Mouse (Mus musculus) cerebellum, postnatal 14 days (tissue): Measurements from ENCODE around the gene Plk2.
"Not testable (repeated sequence)": the region's sequence is repeated elsewhere in the genome, so short reads cannot be mapped to it uniquely, and the experiment has no call there.

Experiments
- DNase-seq, 2 experiments: peaks; one replicate each; pipeline ENCODE4 v3.0.0; 2021; ENCODE audit warnings: mixed read lengths in 2 of 2

The Plk2 gene

DNA sequence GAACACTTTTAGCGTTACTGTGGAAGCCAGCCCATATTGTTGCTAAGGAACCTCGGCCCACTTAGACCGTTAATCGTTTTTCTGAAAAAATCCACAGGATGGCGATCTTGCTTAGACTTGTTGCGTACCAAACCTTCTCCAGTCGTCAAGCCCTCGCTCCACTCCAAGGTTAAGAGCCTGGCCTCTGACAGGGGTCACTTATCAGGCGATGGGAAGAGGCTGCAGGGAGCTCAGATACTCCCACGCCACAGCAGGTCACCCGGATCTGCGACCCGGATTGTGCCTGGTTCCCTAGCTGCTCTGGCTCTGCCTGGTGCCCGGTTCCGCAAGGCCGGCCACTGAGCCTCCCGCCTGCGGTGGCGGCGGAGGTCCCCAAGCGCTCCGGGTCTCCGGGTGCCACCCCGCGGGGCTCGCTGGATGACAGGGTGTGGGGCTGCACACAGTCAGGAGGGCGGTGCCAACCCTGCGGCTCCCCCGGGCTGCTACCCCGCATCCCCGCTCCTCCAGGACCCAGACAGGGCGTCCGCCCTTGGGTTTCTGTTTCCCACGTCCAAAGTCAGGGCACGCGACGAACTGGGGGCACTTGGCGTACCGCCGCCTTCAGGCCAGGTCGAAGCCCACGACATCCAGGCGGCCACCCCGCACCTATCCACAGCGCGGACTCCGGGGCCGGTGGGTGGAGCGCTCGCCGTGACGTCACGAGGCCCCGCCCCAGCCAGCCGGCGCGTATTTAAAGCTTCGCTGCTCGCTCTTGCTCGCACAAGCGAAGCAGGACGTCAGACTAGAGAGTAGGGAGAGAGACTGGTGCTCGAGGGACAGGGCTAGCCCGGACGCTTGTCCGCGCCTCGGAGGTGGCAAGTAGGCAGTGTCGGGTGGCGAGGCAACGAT is at the start of gene Plk2:
Gene Plk2 (plus strand): TSS at position 756 of the 888 bp plus-strand sequence.
- DNase-seq = peak; percentile 97 to 98

DNA sequence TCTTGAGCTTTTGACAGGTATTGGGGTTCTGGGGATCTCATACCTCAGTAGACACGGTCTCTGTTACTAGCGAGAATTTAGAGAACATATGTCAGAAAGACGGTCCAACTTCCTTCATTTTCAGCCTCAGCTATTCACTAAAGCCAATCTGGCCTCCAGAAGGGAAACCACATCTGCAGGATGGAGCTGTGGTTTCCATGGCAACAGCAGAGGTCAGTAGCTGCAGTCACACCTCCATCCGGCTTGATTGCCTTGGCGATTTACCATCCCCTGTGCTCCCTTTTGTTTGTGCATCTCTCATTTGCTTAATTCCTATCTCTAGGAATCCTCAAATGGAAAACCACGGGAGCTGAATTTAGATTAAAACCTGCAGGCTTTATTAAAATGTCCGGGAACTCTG is 48.1 kb upstream of the Plk2 start:
- no peak for DNase-seq

DNA sequence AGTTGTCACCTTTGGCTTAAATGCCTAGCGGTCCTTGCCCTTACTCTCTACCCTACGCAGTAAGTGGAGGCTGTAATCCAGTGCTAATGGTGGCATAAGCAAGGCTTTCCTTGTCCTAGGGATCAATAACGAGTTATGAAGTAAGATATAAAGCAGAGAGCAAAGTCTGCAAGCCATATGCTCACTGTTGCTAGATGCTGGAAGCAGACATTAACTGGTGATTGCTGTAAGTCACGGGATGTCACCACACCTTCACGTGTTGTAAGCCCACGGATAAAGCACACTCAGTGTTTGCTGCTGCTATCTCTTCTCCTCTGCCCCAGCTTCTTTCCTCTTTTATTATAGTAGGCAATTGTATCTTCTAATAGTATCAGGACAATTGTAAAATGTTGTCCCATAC is 43.8 kb upstream of the Plk2 start:
- DNase-seq = no peak

DNA sequence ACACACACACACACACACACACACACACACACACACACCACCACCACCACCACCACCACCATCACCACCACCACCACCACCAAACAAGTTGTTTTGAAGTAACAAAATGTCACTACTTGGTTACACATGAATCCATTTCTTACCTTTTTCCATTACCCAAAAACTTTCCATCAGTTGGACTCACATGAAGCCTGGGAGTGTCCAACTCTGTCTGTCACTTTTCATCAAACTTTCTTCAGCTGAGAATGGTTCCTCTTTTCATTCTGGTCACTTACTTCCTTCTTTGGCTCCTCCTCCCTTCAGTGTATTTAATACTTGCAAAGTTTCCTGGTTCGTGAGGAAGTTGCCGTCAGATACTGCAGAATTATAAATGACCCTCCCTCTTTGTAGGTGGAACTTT is 37.9 kb upstream of the Plk2 start, which contains the start of gene Gapt:
Gene Gapt (minus strand): TSS at position 259 of the 400 bp plus-strand sequence.
- no peak for DNase-seq

DNA sequence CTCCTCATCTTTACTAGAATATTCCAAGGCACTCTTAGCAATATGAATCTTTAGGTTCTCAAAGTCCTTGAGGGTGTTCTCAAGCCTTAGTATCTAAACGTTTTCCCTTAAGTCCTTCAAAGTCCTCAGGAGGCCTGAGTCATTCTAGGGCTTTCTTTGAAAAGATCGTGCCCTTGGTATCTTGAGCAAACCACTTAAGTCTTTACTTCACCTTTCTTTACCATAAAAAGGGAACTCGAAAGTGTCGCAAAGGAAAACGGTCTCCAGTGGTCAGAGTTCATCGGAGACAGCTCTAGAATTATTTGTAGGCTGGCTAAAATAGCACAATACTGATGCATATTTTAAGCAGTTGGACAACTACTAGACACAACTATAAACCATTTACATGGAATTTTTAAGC is 31.1 kb upstream of the Plk2 start:
- no peak for DNase-seq

DNA sequence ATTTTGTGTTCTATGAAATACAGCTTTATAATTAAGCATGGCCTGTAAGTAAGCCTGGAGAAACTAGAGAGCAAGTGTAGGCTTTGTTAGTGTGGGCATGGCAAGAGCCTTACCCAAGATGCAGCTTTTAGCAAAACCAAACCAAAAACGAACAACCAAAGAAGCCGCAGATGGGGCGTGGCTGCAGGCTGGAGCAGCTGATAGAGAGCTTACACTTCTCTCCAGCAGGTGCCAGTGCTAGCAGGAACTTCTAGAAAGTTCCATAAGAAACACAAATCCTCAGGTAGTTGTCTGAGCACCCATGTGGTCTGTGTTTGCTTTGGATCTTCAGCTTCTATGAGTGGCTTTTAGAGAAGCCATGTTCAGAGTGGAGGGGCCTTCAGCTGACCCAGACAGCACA is 28.4 kb upstream of the Plk2 start:
- no peak for DNase-seq

DNA sequence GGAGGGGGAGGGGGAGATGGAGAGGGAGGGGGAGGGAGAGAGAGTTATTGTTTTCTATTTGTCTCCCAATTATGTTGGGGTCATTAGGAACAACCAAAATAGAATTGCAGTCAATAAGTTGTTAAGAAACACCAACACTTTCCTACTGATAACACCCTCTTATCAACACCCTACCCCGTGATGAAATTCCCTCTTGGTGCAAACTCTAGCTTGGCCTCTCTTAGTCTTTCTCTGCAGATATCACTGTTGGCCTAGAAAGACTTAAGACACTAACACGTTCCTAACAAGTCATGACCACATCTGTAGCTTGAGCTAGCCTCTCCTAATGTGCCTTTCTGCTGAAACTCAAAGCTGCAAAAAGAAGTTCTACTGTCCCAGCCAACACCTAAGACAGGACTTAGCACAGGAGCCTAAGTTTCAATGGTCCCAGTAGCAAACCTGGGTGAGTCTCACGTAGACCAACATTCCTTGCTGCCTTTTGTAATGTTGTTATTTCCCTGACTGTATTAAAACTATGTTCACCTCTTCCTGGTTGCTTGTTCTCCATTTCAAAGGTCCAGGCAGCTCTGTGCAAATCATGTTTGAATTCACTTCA is 26.8 kb upstream of the Plk2 start:
- no peak for DNase-seq

DNA sequence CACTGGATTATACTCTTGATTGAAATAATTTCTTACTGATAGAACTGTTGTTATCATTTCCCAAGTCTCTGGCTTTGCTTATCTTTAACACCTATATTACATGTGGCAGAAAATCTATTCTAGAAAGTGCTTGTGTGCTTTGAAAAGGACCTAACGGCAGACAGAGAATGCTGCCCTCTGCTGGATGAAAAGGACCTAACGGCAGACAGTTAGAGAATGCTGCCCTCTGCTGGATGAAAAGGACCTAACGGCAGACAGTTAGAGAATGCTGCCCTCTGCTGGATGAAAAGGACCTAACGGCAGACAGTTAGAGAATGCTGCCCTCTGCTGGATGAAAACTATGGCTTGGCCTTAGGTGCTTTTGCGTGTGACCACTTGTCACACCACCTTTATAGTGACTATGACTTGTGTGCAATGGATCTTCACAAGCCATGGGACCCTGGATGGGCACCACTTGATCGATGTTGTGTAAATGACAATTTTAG is 26.2 kb upstream of the Plk2 start:
- peak; percentile 69 to 78 for DNase-seq

DNA sequence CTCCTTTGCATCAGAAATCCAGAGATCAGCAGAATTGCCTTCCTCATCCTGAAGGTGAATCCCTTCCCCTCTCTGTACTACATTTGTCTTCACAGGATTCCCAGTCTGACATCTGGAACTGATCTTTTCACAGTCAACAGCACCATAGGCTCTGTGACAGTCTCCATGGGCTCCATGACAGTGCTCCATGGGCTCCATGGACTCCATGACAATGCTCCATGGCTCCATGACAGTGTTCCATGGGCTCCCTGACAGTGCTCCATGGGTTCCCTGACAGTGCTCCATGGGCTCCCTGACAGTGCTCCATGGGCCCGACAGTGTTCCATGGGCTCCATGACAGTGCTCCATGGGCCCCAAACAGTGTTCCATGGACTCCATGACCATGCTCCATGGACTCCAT is 25.2 kb upstream of the Plk2 start:
- DNase-seq = no peak

DNA sequence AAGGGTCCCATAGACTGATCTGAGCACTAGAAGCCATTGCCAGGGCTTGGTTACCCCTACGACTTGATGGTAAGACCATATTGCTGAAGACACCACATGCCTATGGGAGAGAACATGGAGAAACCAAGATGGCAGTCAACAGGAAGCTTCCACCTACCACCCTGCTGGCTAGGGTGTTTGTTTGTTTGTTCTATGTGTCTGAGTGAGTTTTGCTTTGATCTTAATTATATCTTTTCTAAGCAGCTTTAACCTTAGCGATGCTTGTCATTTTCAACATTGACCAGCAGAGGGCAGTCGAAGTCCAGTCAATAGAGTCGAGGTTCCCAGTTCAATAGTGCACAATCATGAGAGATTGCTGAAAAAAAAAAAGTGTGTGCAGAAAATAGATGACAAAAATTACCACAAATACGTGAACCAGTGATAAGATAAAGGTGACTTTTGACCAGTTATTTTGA is 12.4 kb upstream of the Plk2 start:
- peak; percentile 62 to 63 for DNase-seq

DNA sequence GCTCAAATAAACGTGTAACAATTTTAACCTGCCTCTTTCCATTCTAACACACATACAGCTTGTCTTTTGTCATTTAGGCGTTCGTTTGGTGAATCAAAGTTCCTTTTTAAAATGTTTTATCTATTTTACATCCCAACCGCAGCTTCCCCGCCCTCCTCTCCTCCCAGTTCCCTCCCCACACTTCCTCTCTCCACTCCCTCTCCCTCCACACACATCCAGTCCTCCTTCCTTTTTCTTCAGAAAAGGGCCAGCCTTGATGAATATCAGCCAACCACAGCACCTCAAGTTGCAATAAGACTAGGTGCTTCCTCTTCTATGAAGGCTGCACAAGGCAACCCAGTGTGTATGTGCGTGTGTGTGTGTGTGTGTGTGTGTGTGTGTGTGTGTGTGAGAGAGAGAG is 10.3 kb upstream of the Plk2 start:
- no peak for DNase-seq

DNA sequence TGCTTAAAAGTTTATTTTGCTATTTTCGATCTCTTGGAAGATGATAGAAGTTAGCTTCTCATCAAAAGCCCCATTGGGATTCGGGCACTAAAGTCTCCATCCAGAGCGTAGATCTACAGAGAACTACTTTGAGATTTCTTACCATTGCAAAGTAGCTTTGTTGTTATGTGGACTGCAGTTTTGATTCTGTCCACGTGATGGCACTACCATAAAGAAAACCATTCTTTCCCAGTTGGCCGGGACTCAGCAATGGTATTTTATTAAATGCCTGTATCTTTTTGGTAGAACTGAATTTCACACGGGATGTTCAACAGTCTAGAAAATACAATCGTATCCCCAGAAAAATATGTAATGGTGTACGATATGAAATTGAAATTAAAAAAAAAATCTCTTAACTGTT is 2.6 kb upstream of the Plk2 start:
- DNase-seq = peak; percentile 84 to 86

DNA sequence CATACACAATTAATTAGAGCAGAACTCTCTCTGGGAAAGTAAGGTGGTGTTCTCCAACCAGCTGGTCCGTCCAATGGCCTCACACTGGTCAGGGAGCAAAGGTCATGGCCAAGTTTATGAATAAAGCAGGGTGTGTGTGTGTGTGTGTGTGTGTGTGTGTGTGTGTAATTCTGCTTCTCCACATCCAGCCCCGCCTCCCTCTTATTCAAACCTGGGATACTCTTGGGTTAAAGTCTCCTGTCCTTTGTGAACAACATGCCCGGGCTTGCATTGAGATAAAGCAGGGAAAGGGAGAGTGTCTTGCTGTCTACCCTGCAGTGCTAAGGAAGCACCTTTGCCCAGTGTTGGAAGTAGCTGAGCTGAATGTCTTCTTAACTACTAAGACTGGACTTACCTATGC is 2.2 kb upstream of the Plk2 start:
- DNase-seq = no peak

DNA sequence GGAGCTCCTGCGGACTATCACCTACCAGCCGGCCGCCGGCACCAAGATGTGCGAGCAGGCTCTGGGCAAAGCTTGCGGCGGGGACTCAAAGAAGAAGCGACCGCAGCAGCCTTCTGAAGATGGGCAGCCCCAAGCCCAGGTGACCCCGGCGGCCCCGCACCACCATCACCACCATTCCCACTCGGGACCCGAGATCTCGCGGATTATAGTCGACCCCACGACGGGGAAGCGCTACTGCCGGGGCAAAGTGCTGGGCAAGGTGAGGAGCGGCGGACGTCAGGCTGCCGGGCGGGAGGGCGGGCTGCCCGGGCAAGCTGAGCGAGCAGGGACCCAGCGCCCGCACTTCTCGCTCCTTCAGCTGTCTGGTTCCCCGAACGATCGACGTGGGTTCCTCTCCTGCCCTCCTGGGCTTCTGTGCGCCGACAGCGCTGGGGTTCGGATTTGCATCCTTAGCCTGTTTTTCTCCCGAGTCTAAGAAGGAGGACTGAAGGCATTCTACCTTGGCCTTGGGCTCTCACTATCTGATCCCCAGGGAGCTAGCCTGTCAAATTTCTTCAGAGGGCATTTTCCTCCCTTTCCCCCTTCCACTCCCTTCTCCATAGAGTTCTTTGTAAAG is 441 bp downstream of the Plk2 start:
- DNase-seq = no peak

DNA sequence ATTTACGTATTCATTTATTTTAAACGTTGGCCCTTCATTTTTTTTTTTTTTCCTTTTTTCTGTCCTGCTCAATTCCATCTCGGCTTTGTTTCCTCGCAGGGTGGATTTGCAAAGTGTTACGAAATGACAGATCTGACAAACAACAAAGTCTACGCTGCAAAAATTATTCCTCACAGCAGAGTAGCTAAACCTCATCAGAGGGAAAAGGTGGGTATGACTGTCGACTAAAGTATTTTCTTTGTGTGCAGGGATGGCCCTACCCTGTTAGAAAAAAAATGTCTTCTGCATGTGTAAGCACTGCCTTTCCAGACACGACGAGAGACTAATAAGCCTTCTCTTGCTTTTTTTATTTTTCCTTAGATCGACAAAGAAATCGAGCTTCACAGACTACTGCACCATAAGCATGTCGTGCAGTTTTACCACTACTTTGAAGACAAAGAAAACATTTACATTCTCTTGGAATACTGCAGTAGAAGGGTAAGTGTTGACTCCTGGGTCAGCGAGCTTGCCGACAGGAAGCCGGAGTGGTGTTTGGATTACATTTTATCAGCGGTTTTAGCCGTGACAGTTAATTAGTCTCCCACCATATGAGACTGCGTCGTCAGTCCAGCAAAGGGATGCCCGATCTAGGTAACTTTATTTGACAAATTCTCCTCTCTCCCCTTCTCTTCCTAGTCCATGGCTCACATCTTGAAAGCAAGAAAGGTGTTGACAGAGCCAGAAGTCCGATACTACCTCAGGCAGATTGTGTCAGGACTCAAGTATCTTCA is 1.3 kb downstream of the Plk2 start:
- DNase-seq = peak in 1 of 2 experiments; percentile 18

DNA sequence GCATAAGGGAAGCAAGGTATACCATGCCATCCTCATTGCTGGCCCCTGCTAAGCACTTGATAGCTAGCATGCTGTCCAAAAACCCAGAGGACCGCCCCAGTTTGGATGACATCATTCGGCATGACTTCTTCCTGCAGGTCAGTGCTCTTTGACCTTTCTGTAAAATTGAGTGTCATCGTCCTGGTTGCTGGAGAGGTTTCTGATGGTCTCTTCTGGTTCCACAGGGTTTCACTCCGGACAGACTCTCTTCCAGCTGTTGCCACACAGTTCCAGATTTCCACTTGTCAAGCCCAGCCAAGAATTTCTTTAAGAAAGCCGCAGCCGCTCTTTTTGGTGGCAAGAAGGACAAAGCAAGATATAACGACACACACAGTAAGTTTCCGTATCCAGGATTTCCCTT is 2.9 kb downstream of the Plk2 start:
- no peak for DNase-seq

DNA sequence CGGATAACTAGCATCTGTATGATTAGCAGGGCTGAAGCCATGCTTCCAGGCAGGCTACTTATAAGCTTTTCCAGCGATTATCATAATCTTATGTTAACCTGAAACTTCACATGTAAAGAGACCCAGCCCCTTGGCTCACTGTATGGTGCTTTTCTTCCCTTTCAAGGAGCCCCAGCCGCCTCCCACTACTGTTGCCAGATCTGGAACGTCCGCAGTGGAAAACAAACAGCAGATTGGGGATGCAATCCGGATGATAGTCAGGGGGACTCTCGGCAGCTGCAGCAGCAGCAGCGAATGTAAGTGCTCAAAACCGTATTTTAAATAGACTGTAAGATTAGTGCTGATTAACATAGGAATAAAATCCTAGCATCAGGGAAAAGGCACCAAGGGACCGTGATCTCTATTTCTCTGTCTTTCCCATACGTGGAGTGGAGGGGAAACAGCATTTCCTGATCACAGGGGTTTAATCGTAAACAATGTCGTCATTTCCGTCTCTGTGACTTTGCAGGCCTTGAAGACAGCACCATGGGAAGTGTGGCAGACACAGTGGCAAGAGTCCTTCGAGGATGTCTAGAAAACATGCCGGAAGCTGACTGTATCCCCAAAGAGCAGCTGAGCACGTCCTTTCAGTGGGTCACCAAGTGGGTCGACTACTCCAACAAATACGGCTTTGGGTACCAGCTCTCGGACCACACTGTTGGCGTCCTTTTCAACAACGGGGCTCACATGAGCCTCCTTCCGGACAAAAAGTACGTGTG is 3.8 kb downstream of the Plk2 start:
- DNase-seq = no peak

DNA sequence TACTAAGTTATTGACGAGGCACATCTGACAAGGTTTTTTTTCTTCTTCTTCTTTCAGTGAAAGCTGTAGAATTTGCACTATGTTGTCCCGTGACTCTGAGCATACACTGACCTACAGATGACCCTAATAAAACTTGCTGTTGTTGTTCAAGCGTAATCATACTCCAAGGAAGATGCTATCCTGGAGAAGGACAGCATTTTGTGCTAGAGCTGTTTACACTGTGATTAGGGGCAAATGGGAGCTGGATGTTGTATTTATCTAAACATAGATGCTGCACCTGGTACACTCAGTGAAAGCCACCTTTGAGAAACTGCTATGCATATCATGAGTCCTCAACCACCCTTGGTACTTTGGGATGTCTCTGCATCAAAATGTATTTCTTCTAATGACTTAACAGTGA is 6.6 kb downstream of the Plk2 start:
- no peak for DNase-seq

DNA sequence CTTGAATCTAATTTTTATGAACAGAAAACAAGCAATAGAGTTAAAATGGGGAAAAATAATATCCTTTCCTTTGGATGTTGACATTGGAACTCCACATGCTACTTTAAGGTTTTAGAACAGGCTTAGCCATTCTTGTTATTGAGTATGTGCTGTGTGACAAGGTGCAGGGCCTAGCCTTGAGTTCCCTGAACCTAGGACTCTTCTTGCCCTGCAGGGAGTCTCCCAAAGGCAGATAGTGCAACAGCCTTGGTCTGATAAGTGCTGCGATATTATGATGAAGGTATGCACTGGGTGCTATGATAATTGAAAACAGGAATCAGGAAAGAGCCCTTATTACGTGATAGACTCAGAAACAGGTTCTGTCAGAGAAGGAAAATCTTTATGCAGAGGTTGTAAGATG is 7.0 kb downstream of the Plk2 start:
- no peak for DNase-seq

DNA sequence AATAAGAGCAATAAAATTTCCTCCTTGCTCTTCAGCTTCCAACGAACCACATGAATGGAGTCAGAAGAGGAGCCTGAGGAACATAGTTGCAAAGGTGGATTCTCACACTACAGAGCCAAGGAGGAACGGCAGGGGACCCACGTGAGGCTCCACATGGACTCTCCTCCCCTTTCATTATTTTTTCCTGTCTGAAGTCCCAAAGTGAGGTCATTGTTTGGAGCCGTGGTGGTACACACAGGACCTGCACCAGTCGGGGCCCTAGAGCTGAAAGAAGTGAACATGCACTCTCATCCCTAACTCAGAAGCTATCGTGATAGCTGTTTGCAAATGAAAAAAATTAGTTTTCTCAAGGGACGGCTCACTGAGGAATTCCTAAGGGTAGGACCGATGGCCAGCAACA is 9.2 kb downstream of the Plk2 start:
- no peak for DNase-seq

DNA sequence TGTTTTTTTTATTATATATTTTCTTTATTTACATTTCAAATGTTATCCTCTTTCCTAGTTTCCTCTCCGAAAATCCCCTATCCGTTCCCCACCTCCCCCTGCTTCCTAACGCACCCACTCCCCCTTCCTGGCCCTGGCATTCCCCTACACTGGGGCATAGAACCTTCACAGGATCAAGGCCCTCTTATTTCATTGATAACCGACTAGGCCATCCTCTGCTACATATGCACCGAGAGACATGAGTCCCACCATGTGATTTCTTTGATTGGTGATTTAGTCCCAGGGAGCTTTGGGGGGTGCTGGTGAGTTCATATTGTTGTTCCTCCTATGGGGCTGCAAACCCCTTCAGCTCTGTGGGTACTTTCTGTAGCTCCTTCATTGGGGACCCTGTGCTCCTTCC is 9.8 kb downstream of the Plk2 start:
- not testable (repeated sequence) for DNase-seq

DNA sequence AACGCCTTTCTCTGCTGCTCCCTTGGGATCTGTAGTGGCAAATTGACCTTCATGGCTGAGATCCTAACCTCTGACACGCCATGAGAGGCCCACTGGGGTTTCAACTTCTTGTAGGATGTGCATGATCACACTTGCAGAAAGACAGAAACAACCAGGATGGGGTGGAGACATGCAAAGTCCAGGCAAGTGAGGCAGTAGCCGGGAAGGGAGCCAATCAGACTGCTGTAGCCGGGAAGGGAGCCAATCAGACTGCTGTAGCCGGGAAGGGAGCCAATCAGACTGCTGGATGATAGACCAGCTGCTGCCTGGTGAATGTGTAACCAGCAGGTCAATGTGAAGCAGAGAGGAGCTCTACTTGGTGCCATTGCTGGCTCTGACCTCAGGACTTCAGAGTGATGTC is 11.3 kb downstream of the Plk2 start:
- peak; percentile 55 to 72 for DNase-seq
